Comparison of ENCODE assay signal across 24 mouse cellular contexts in the genomic region with DNA sequence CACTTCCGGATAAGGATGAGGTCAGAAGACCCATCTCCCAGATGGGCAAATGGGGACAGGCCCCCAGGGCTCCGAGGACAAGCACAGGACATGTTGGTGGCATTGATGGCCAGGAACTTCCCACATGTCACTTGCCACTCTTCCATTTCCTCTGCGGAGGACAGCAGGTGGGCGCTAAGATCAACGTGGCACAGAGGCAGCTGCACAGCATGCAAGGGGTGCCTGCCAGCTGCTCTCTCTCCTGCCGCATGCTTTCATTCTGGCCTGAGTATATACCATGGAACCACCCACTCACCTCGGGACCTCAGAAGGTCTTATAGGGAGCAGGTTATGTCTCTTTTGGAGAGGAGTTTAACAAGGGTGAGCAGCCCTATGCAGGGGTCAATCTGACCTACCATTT. TPM values are rescaled to one million over a fixed set of nuclear protein-coding genes. Genes with fewer than 3 reads are reported as not detected.
A peak's percentile ranks its signal among the peaks of the same experiment; 100 is the strongest.
DNase-seq lines count a peak whose midpoint lies in the region; ATAC-seq and TF ChIP-seq lines count a peak whose summit lies in the region.
"Had no signal": no experiment of that assay in that cellular context is flagged by ENCODE, and none has a peak within 500 bp of the region (broad histone marks: within the 10 kb centered on the region; RNA-seq: fewer than 3 reads in every experiment).

No protein-coding gene starts in this region.

- H3K36me3 ChIP-seq in embryonic facial prominence, embryonic 14.5 days (ENCODE audit: control insufficient read depth, insufficient read depth, low read length), result peaks cover 62% of the 10 kb centered on the region
- peaks cover 72% of the 10 kb centered on the region for H3K36me3 ChIP-seq in embryonic facial prominence, embryonic 10.5 days (replicated peaks)
- H3K36me3 ChIP-seq in midbrain, embryonic 11.5 days (ENCODE audit: control insufficient read depth, insufficient read depth, low read length), result 0 out of 2 replicates have a peak, but pooled peaks cover 3% of the 10 kb centered on the region
- peaks cover 67% of the 10 kb centered on the region for H3K36me3 ChIP-seq in midbrain, embryonic 10.5 days
- peaks cover 4% of the 10 kb centered on the region for H3K36me3 ChIP-seq in myocyte (ENCODE audit: control insufficient read depth, insufficient read depth)

- H3K4me1 ChIP-seq in embryonic facial prominence, embryonic 14.5 days (ENCODE audit: control insufficient read depth, insufficient read depth, low read length), result no peaks in the 10 kb centered on the region
- H3K4me1 ChIP-seq in embryonic facial prominence, embryonic 10.5 days, result no peaks in the 10 kb centered on the region
- no peaks in the 10 kb centered on the region; the same call in 1 of the 2 replicates for H3K4me1 ChIP-seq in midbrain, embryonic 11.5 days (ENCODE audit: control insufficient read depth, insufficient read depth, low read length)
- H3K4me1 ChIP-seq in midbrain, embryonic 10.5 days, result no peaks in the 10 kb centered on the region
- H3K4me1 ChIP-seq: embryonic facial prominence, embryonic 15.5 days; heart, embryonic 10.5 days; heart, embryonic 13.5 days had no signal

- H3K4me3 ChIP-seq in embryonic facial prominence, embryonic 14.5 days (ENCODE audit: low read depth, low read length), result no peak overlapping the region
- H3K4me3 ChIP-seq in embryonic facial prominence, embryonic 10.5 days, result no peak overlapping the region
- H3K4me3 ChIP-seq in midbrain, embryonic 11.5 days (ENCODE audit: low read depth, low read length), result no peak overlapping the region
- H3K4me3 ChIP-seq in midbrain, embryonic 10.5 days, result no peak overlapping the region
- no peak overlapping the region for H3K4me3 ChIP-seq in myocyte
- H3K4me3 ChIP-seq: embryonic facial prominence, embryonic 15.5 days; heart, adult 2 months; heart, embryonic 10.5 days; heart, embryonic 13.5 days had no signal

- no peak overlapping the region for H3ac ChIP-seq in myocyte (ENCODE audit: control insufficient read depth, insufficient read length)

- H3K27me3 ChIP-seq in embryonic facial prominence, embryonic 14.5 days (replicated peaks; ENCODE audit: control insufficient read depth, insufficient read depth, low read length), result no peaks in the 10 kb centered on the region
- H3K27me3 ChIP-seq in embryonic facial prominence, embryonic 10.5 days (replicated peaks; ENCODE audit: low read depth, poor library complexity, severe bottlenecking), result no peaks in the 10 kb centered on the region
- H3K27me3 ChIP-seq in midbrain, embryonic 11.5 days (ENCODE audit: control insufficient read depth, insufficient read depth, low read length), result no peaks in the 10 kb centered on the region
- no peaks in the 10 kb centered on the region for H3K27me3 ChIP-seq in midbrain, embryonic 10.5 days (ENCODE audit: low read depth, poor library complexity, severe bottlenecking)
- H3K27me3 ChIP-seq in myocyte (ENCODE audit: control insufficient read depth, insufficient read depth, insufficient read length), result no peaks in the 10 kb centered on the region
- H3K27me3 ChIP-seq: embryonic facial prominence, embryonic 15.5 days; heart, embryonic 13.5 days had no signal

- no peak overlapping the region for H3K9ac ChIP-seq in embryonic facial prominence, embryonic 14.5 days (ENCODE audit: low read depth, low read length)
- no peak overlapping the region for H3K9ac ChIP-seq in midbrain, embryonic 11.5 days (ENCODE audit: low read length)
- H3K9ac ChIP-seq: embryonic facial prominence, embryonic 15.5 days; forebrain, postnatal 0 days; heart, embryonic 13.5 days; hindbrain, embryonic 14.5 days had no signal

- H3K4me2 ChIP-seq in embryonic facial prominence, embryonic 14.5 days (ENCODE audit: low read depth, low read length), result no peak overlapping the region
- H3K4me2 ChIP-seq in midbrain, embryonic 11.5 days, result no peak overlapping the region
- H3K4me2 ChIP-seq in myocyte (ENCODE audit: low read depth), result no peak overlapping the region
- H3K4me2 ChIP-seq: embryonic facial prominence, embryonic 15.5 days; heart, embryonic 13.5 days; hindbrain, embryonic 14.5 days had no signal

- no peak overlapping the region for H3K27ac ChIP-seq in embryonic facial prominence, embryonic 14.5 days (replicated peaks; ENCODE audit: low read depth, low read length)
- no peak overlapping the region for H3K27ac ChIP-seq in embryonic facial prominence, embryonic 10.5 days (replicated peaks)
- H3K27ac ChIP-seq in midbrain, embryonic 11.5 days (ENCODE audit: low read depth, low read length), result no peak overlapping the region
- no peak overlapping the region for H3K27ac ChIP-seq in midbrain, embryonic 10.5 days (replicated peaks)
- H3K27ac ChIP-seq: embryonic facial prominence, embryonic 15.5 days; heart, adult 2 months; heart, embryonic 10.5 days; heart, embryonic 13.5 days; hindbrain, embryonic 14.5 days; hindbrain, postnatal 0 days had no signal

- 78% methylated on average over 6 of the region's 7 CpGs for WGBS in embryonic facial prominence, embryonic 14.5 days
- WGBS in embryonic facial prominence, embryonic 10.5 days, result 81% methylated on average over 7 of the region's 7 CpGs
- whole genome bisulfite sequencing in midbrain, embryonic 11.5 days, result 84% methylated on average over 7 of the region's 7 CpGs
- WGBS in midbrain, embryonic 10.5 days, result 88% methylated on average over 7 of the region's 7 CpGs

- TF ChIP-seq POLR2A in myocyte (IDR thresholded peaks at IDR 0.05; ENCODE audit: insufficient read length, low read depth), result no peak

- peak; percentile 15 for DNase-seq in embryonic facial prominence, embryonic 14.5 days (ENCODE audit: low spot score)
- no peak for DNase-seq in embryonic facial prominence, embryonic 10.5 days (ENCODE audit: low spot score)
- peak; percentile 14 for DNase-seq in midbrain, embryonic 11.5 days (ENCODE audit: low spot score, missing footprints)
- DNase-seq in midbrain, embryonic 10.5 days (ENCODE audit: low spot score), result no peak
- peak; percentile 41 for DNase-seq in brain, adult 2 months (ENCODE audit: low read depth, low spot score)
- DNase-seq: cerebellum, adult 11 months; cerebellum, adult 8-10 months; embryo, embryonic 11 days; forebrain, postnatal 0 days; gastrocnemius, postnatal 10 days; gastrocnemius, postnatal 36 days; heart, adult 2 months; heart, postnatal 14 days; heart, postnatal 4 days had no signal

- H3K79me2 ChIP-seq in myocyte (ENCODE audit: control insufficient read depth, insufficient read depth), result no peaks in the 10 kb centered on the region

- no peaks in the 10 kb centered on the region for H3K9me3 ChIP-seq in embryonic facial prominence, embryonic 14.5 days (ENCODE audit: control insufficient read depth, low read length)
- no peaks in the 10 kb centered on the region for H3K9me3 ChIP-seq in embryonic facial prominence, embryonic 10.5 days
- no peaks in the 10 kb centered on the region for H3K9me3 ChIP-seq in midbrain, embryonic 11.5 days (ENCODE audit: control insufficient read depth, low read length)
- H3K9me3 ChIP-seq in midbrain, embryonic 10.5 days (replicated peaks), result no peaks in the 10 kb centered on the region
- H3K9me3 ChIP-seq: embryonic facial prominence, embryonic 15.5 days; heart, embryonic 10.5 days; heart, embryonic 13.5 days had no signal

- ATAC-seq in embryonic facial prominence, embryonic 14.5 days (ENCODE audit: low read depth), result 0 out of 2 replicates have a peak, but pooled peaks have one; percentile 31
- ATAC-seq in midbrain, embryonic 11.5 days (ENCODE audit: low FRiP score), result no peak
- ATAC-seq: CD4-positive, CD25-positive, alpha-beta regulatory T cell, adult 4 months; forebrain, embryonic 14.5 days; forebrain, postnatal 0 days; hindbrain, postnatal 0 days; inflammation-experienced regulatory T-cells, adult 6 months; intestine, embryonic 16.5 days had no signal

TF ChIP-seq in myocyte, 11 proteins besides CTCF, POLR2A, EP300 and RAD21:
- TF ChIP-seq TCF3 (IDR thresholded peaks at IDR 0.05; ENCODE audit: insufficient read length, low read depth) (peak; percentile 94), REST (IDR thresholded peaks at IDR 0.05; ENCODE audit: insufficient read depth, insufficient read length) (no peak), CEBPB (IDR thresholded peaks at IDR 0.05; ENCODE audit: insufficient read depth, poor library complexity, severe bottlenecking) (no peak), E2F4 (IDR thresholded peaks at IDR 0.05; ENCODE audit: insufficient read depth) (no peak), MYOG (IDR thresholded peaks at IDR 0.05; ENCODE audit: control insufficient read depth in 1 of 3, insufficient read depth in 1 of 3, insufficient read length in 2 of 3, low read depth in 2 of 3) (peak in 2 of 3 experiments; percentile 98 to 99), SRF (IDR thresholded peaks at IDR 0.05; ENCODE audit: control insufficient read depth, insufficient read length, low read depth) (no peak), USF1 (IDR thresholded peaks at IDR 0.05; ENCODE audit: low read depth) (no peak), POLR2AphosphoS2 (IDR thresholded peaks at IDR 0.05; ENCODE audit: insufficient read length, low read depth) (no peak), MYOD1 (IDR thresholded peaks at IDR 0.05; ENCODE audit: control insufficient read depth in 1 of 3, insufficient read length in 2 of 3, low read depth in 2 of 3) (peak; percentile 17 to 98 (median 94)), MAX (IDR thresholded peaks at IDR 0.05; ENCODE audit: low read depth) (no peak), TCF12 (IDR thresholded peaks at IDR 0.05; ENCODE audit: insufficient read depth, poor library complexity, severe bottlenecking) (peak; percentile 67)
TF ChIP-seq in myocyte: peak in this region for 4.

RNA-seq across cellular contexts. Expression of a gene that starts 41.4 kb away (rescaled TPM):
- 16.0 and 16.1 TPM in 2 replicates for polyA plus RNA-seq in embryonic facial prominence, embryonic 14.5 days (2014; fragmentation: Nextera tagmentation; extraction: Ambion mirVana)
- polyA plus RNA-seq in embryonic facial prominence, embryonic 10.5 days (2016; fragmentation: Nextera tagmentation; extraction: Ambion mirVana), result 11.7 and 13.1 TPM in 2 replicates
- 17.3 and 19.9 TPM in 2 replicates for polyA plus RNA-seq in midbrain, embryonic 11.5 days (2014; fragmentation: Nextera tagmentation; extraction: Ambion mirVana)
- polyA plus RNA-seq in midbrain, embryonic 10.5 days (2016; fragmentation: Nextera tagmentation; extraction: Ambion mirVana), result 13.3 and 16.8 TPM in 2 replicates
- 13.8 TPM for polyA plus RNA-seq in myocyte (2012; fragmentation: generic; extraction: Trizol)

Comparison
In these comparisons a context has a peak if more than half of its experiments do, and no peak if none do; other contexts are left out.
1. DNase-seq: peak in embryonic facial prominence, embryonic 14.5 days (single experiment), midbrain, embryonic 11.5 days (single experiment) and brain, adult 2 months (single experiment); none in embryonic facial prominence, embryonic 10.5 days (single experiment) and midbrain, embryonic 10.5 days (single experiment).